In genomic region chr1:161931313-161931712, GRCm38 (mm10) we compare ENCODE assay signal across 30 mouse cellular contexts. TPM values are rescaled to one million over a fixed set of nuclear protein-coding genes. Genes with fewer than 3 reads are reported as not detected.
DNase-seq lines count a peak whose midpoint lies in the region; ATAC-seq and TF ChIP-seq lines count a peak whose summit lies in the region.
"Had no signal": no experiment of that assay in that cellular context is flagged by ENCODE, and none has a peak within 500 bp of the region (broad histone marks: within the 10 kb centered on the region; RNA-seq: fewer than 3 reads in every experiment).

No protein-coding gene starts in this region.

- WGBS in neural tube, embryonic 15.5 days: 34% methylated on average over 4 of the region's 4 CpGs

- peak overlapping the region; percentile 41 for H3K4me2 ChIP-seq in neural tube, embryonic 15.5 days
- H3K4me2 ChIP-seq: heart, embryonic 13.5 days had no signal

- H3K4me3 ChIP-seq in layer of hippocampus, adult 2 months: 0 out of 2 replicates have a peak overlapping the region, but pooled peaks have one; percentile 1
- no peak overlapping the region for H3K4me3 ChIP-seq in neural tube, embryonic 15.5 days (replicated peaks)
- H3K4me3 ChIP-seq: heart, adult 2 months; heart, embryonic 10.5 days; heart, embryonic 13.5 days had no signal

- H3K27ac ChIP-seq in layer of hippocampus, adult 2 months: no peak overlapping the region
- H3K27ac ChIP-seq in neural tube, embryonic 15.5 days (replicated peaks): 0 out of 2 replicates have a peak overlapping the region, but pooled peaks have one; percentile 45
- H3K27ac ChIP-seq: heart, adult 2 months; heart, embryonic 10.5 days; heart, embryonic 13.5 days; hindbrain, embryonic 14.5 days had no signal

- TF ChIP-seq CTCF in layer of hippocampus, adult 2 months (conservative IDR thresholded peaks at IDR 0.05): no peak

- ATAC-seq in neural tube, embryonic 15.5 days (ENCODE audit: low FRiP score): no peak
- ATAC-seq: forebrain, embryonic 14.5 days; forebrain, postnatal 0 days; Patski had no signal

- H3K4me1 ChIP-seq in neural tube, embryonic 15.5 days: peaks cover 16% of the 10 kb centered on the region
- H3K4me1 ChIP-seq: heart, embryonic 10.5 days; heart, embryonic 13.5 days had no signal

- H3K9ac ChIP-seq in neural tube, embryonic 15.5 days (replicated peaks): no peak overlapping the region
- H3K9ac ChIP-seq: forebrain, postnatal 0 days; heart, embryonic 13.5 days; hindbrain, embryonic 14.5 days had no signal

- no peak for DNase-seq in layer of hippocampus, adult 2 months (ENCODE audit: low spot score in 2 of 2)
- no peak for DNase-seq in layer of hippocampus, postnatal 25 days (ENCODE audit: extremely low spot score in 1 of 2, low spot score in 1 of 2)
- DNase-seq in testis, postnatal 14 days (ENCODE audit: low spot score): peak; percentile 49
- DNase-seq in testis, postnatal 10 days (ENCODE audit: low spot score): no peak
- DNase-seq in left cerebral cortex, adult 11 months (ENCODE audit: low spot score): no peak
- DNase-seq: adrenal gland, postnatal 10 days; adrenal gland, postnatal 36 days; B cell, adult 2 months; cerebellum, adult 18-20 months; cerebellum, adult 9-10 months; gastrocnemius, postnatal 25 days; heart, adult 2 months; heart, postnatal 14 days; heart, postnatal 4 days had no signal

- no peaks in the 10 kb centered on the region for H3K27me3 ChIP-seq in neural tube, embryonic 15.5 days (replicated peaks)
- H3K27me3 ChIP-seq: CH12.LX; heart, embryonic 13.5 days; Patski had no signal

- no peaks in the 10 kb centered on the region for H3K9me3 ChIP-seq in neural tube, embryonic 15.5 days (replicated peaks)
- H3K9me3 ChIP-seq: G1E; heart, embryonic 10.5 days; heart, embryonic 13.5 days had no signal

- H3K36me3 ChIP-seq in neural tube, embryonic 15.5 days: no peaks in the 10 kb centered on the region
- H3K36me3 ChIP-seq: G1E; heart, embryonic 10.5 days; heart, embryonic 13.5 days had no signal

RNA-seq across cellular contexts. Expression of gene Pigc, which starts 37.7 kb away (rescaled TPM):
- 10 to 100 TPM; 13.3 to 14.5 TPM for total RNA-seq in layer of hippocampus, adult 2 months (2021)
- 10 to 100 TPM; 14.7 to 16.3 TPM for total RNA-seq in layer of hippocampus, postnatal 25 days (2021)
- 33.8 and 35.5 TPM in 2 replicates for polyA plus RNA-seq in neural tube, embryonic 15.5 days (2015; fragmentation: Nextera tagmentation; extraction: Ambion mirVana)

RNA-seq across cellular contexts. Expression of gene 4930558K02Rik, which starts 48.1 kb away (rescaled TPM):
- total RNA-seq in layer of hippocampus, adult 2 months (2021): not detected
- total RNA-seq in layer of hippocampus, postnatal 25 days (2021): not detected
- 0.20 and 0.24 TPM in 2 replicates for polyA plus RNA-seq in neural tube, embryonic 15.5 days (2015; fragmentation: Nextera tagmentation; extraction: Ambion mirVana)
- total RNA-seq: adrenal gland, postnatal 10 days; adrenal gland, postnatal 36 days; CH12.LX; forebrain, postnatal 0 days; G1E; gastrocnemius, adult 8-10 months; gastrocnemius, postnatal 25 days; granulocyte monocyte progenitor cell, adult 5-6 weeks; heart, adult 2 months; heart, postnatal 14 days; heart, postnatal 4 days had no signal
- polyA plus RNA-seq: embryonic facial prominence, embryonic 11.5 days; embryonic facial prominence, embryonic 14.5 days; forebrain, embryonic 11.5 days; G1E; heart, adult 2 months; heart, embryonic 10.5 days; heart, embryonic 13.5 days; heart, embryonic 16.5 days; hindbrain, embryonic 11.5 days; Patski had no signal

RNA-seq across cellular contexts. Expression of gene Suco, which starts 54.8 kb away (rescaled TPM):
- total RNA-seq in layer of hippocampus, adult 2 months (2021): 10 to 100 TPM; 39.7 to 40.9 TPM
- 10 to 100 TPM; 30.0 to 54.5 TPM for total RNA-seq in layer of hippocampus, postnatal 25 days (2021)
- 17.4 and 22.2 TPM in 2 replicates for polyA plus RNA-seq in neural tube, embryonic 15.5 days (2015; fragmentation: Nextera tagmentation; extraction: Ambion mirVana)
